In the genomic region with DNA sequence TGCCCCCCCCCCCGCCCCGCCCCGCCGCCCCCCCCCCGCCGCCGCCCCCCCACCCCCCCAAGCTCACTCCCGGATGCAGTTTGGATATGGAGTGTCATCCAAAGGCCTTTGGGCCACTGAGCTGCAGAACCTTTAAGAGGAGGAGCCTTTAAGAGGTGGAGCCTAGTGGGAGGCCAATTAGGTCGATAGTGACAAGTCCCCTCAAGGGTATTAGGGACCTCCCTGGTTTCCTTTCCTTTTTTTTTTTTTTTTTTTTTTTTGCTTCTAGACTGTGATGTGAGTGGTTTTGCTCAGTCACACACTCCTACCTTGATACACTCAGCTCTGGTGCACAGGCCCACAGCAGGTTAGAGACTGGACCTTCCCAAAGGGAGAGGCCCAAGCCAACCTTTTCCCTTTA, we compare ENCODE assay signal across 14 mouse cellular contexts.
DNase-seq lines count a peak whose midpoint lies in the region; ATAC-seq and TF ChIP-seq lines count a peak whose summit lies in the region.
"Had no signal": no experiment of that assay in that cellular context is flagged by ENCODE, and none has a peak within 500 bp of the region (broad histone marks: within the 10 kb centered on the region; RNA-seq: fewer than 3 reads in every experiment).

No protein-coding gene starts in this region.

- no peak for TF ChIP-seq RAD21 in CH12.LX (IDR thresholded peaks at IDR 0.05; ENCODE audit: low read depth, low read length)

- H3K4me2 ChIP-seq in hindbrain, postnatal 0 days (ENCODE audit: low read depth, low read length) = no peak overlapping the region
- H3K4me2 ChIP-seq in CH12.LX (ENCODE audit: insufficient read depth, low read depth, poor library complexity, severe bottlenecking) = no peak overlapping the region; the same call in 1 of the 2 replicates
- H3K4me2 ChIP-seq in forebrain, embryonic 12.5 days = peak overlapping the region; percentile 52
- H3K4me2 ChIP-seq in midbrain, embryonic 14.5 days (ENCODE audit: low read length) = no peak overlapping the region

- H3K4me1 ChIP-seq in hindbrain, postnatal 0 days (ENCODE audit: insufficient read depth, low read length) = peaks cover 4% of the 10 kb centered on the region; the same call in 1 of the 2 replicates
- H3K4me1 ChIP-seq in hindbrain, embryonic 10.5 days (replicated peaks) = peaks cover 33% of the 10 kb centered on the region
- peaks cover 0 to 7% of the 10 kb centered on the region in 2 experiments; a peak in 1 of 4 replicates for H3K4me1 ChIP-seq in CH12.LX (ENCODE audit: control insufficient read depth in 1 of 2, insufficient read depth in 2 of 2)
- H3K4me1 ChIP-seq in forebrain, embryonic 12.5 days = peaks cover 19% of the 10 kb centered on the region
- H3K4me1 ChIP-seq in midbrain, embryonic 14.5 days (ENCODE audit: control insufficient read depth, insufficient read depth, low read length) = peaks cover 10% of the 10 kb centered on the region; the same call in 1 of the 2 replicates

- no peaks in the 10 kb centered on the region for H3K27me3 ChIP-seq in hindbrain, postnatal 0 days (ENCODE audit: insufficient read depth, low read length)
- H3K27me3 ChIP-seq in hindbrain, embryonic 10.5 days (ENCODE audit: insufficient read depth, poor library complexity, severe bottlenecking) = peaks cover 68% of the 10 kb centered on the region
- no peaks in the 10 kb centered on the region for H3K27me3 ChIP-seq in CH12.LX (replicated peaks)
- peaks cover 54% of the 10 kb centered on the region for H3K27me3 ChIP-seq in forebrain, embryonic 12.5 days
- H3K27me3 ChIP-seq in midbrain, embryonic 14.5 days (ENCODE audit: control insufficient read depth, insufficient read depth, low read length) = no peaks in the 10 kb centered on the region

- 10% methylated on average over 4 of the region's 9 CpGs for WGBS in hindbrain, postnatal 0 days
- 0% methylated on average over 9 of the region's 9 CpGs for WGBS in hindbrain, embryonic 10.5 days
- WGBS in forebrain, embryonic 12.5 days = 0% methylated on average over 2 of the region's 9 CpGs
- WGBS in midbrain, embryonic 14.5 days = 1% methylated on average over 9 of the region's 9 CpGs

- ATAC-seq in hindbrain, postnatal 0 days = no peak
- peak; percentile 62; the same call in 1 of the 2 replicates for ATAC-seq in forebrain, embryonic 12.5 days (ENCODE audit: low FRiP score)
- no peak for ATAC-seq in midbrain, embryonic 14.5 days (ENCODE audit: low FRiP score, low TSS enrichment)
- ATAC-seq: liver, postnatal 0 days had no signal

- no peak for TF ChIP-seq CTCF in hindbrain, postnatal 0 days (IDR thresholded peaks at IDR 0.05; ENCODE audit: low read depth)
- no peak for TF ChIP-seq CTCF in CH12.LX (conservative IDR thresholded peaks at IDR 0.05 in 1 of 2, IDR thresholded peaks at IDR 0.05 in 1 of 2; ENCODE audit: low read depth in 2 of 2, low read length in 2 of 2)

- no peaks in the 10 kb centered on the region for H3K79me2 ChIP-seq in CH12.LX (replicated peaks; ENCODE audit: control insufficient read depth, extremely low read depth, insufficient read depth, poor library complexity, severe bottlenecking)

- no peak overlapping the region for H3K4me3 ChIP-seq in hindbrain, postnatal 0 days (ENCODE audit: low read length)
- H3K4me3 ChIP-seq in hindbrain, embryonic 10.5 days = no peak overlapping the region
- no peak overlapping the region for H3K4me3 ChIP-seq in CH12.LX (replicated peaks in 1 of 3; ENCODE audit: low read depth in 2 of 3, low read length in 2 of 3, poor library complexity in 1 of 3)
- no peak overlapping the region for H3K4me3 ChIP-seq in forebrain, embryonic 12.5 days (replicated peaks)
- H3K4me3 ChIP-seq in midbrain, embryonic 14.5 days (replicated peaks; ENCODE audit: low read depth, low read length) = no peak overlapping the region

- no peak overlapping the region for H3K9ac ChIP-seq in hindbrain, postnatal 0 days (replicated peaks; ENCODE audit: low read length)
- no peak overlapping the region for H3K9ac ChIP-seq in CH12.LX (ENCODE audit: insufficient read depth, low read depth)
- H3K9ac ChIP-seq in forebrain, embryonic 12.5 days = no peak overlapping the region
- H3K9ac ChIP-seq in midbrain, embryonic 14.5 days (replicated peaks; ENCODE audit: low read length) = no peak overlapping the region
- H3K9ac ChIP-seq: liver, postnatal 0 days had no signal

- no peaks in the 10 kb centered on the region for H3K36me3 ChIP-seq in hindbrain, postnatal 0 days (ENCODE audit: insufficient read depth, low read length)
- no peaks in the 10 kb centered on the region for H3K36me3 ChIP-seq in hindbrain, embryonic 10.5 days
- H3K36me3 ChIP-seq in CH12.LX (replicated peaks in 1 of 2; ENCODE audit: control insufficient read depth in 1 of 2, insufficient read depth in 1 of 2, low read length in 1 of 2) = no peaks in the 10 kb centered on the region
- H3K36me3 ChIP-seq in forebrain, embryonic 12.5 days (replicated peaks) = no peaks in the 10 kb centered on the region
- H3K36me3 ChIP-seq in midbrain, embryonic 14.5 days (ENCODE audit: control insufficient read depth, insufficient read depth, low read length) = no peaks in the 10 kb centered on the region
- H3K36me3 ChIP-seq: heart, embryonic 13.5 days had no signal

- 0 out of 2 replicates have a peak, but pooled peaks cover 2% of the 10 kb centered on the region for H3K9me3 ChIP-seq in hindbrain, postnatal 0 days (ENCODE audit: low read length)
- peaks cover 27% of the 10 kb centered on the region for H3K9me3 ChIP-seq in hindbrain, embryonic 10.5 days
- H3K9me3 ChIP-seq in CH12.LX (replicated peaks; ENCODE audit: low read length) = peaks cover 2% of the 10 kb centered on the region
- H3K9me3 ChIP-seq in forebrain, embryonic 12.5 days = peaks cover 24% of the 10 kb centered on the region
- H3K9me3 ChIP-seq in midbrain, embryonic 14.5 days (ENCODE audit: control insufficient read depth, low read length) = peaks cover 20% of the 10 kb centered on the region

- dilution Hi-C loops in CH12.LX (cut with MboI; ENCODE audit: extremely low pct_ligation_motif_present, extremely low pct_unique_long_range_greater_than_20kb, low sequenced_read_pairs) = no loop called here

- DNase-seq in hindbrain, postnatal 0 days (ENCODE audit: low spot score) = peak; percentile 22
- no peak for DNase-seq in hindbrain, embryonic 10.5 days (ENCODE audit: low spot score)
- peak; percentile 52 for DNase-seq in CH12.LX (ENCODE audit: extremely low read depth)
- peak; percentile 44 for DNase-seq in midbrain, embryonic 14.5 days
- no peak for DNase-seq in lung, postnatal 25 days (ENCODE audit: low spot score)
- DNase-seq in kidney, postnatal 10 days = no peak
- DNase-seq: cerebellum, postnatal 10 days; kidney, adult 18-20 months; left cerebral cortex, postnatal 4 days; liver, postnatal 0 days; thymus, postnatal 36 days had no signal

- H3K27ac ChIP-seq in hindbrain, postnatal 0 days = no peak overlapping the region
- H3K27ac ChIP-seq in hindbrain, embryonic 10.5 days = no peak overlapping the region
- no peak overlapping the region for H3K27ac ChIP-seq in CH12.LX (ENCODE audit: insufficient read depth, low read depth)
- H3K27ac ChIP-seq in forebrain, embryonic 12.5 days = no peak overlapping the region
- H3K27ac ChIP-seq in midbrain, embryonic 14.5 days (replicated peaks; ENCODE audit: low read depth, low read length) = no peak overlapping the region
- H3K27ac ChIP-seq: heart, embryonic 13.5 days; macrophage had no signal

- TF ChIP-seq EP300 in CH12.LX (IDR thresholded peaks at IDR 0.05; ENCODE audit: low read length) = no peak

- in situ Hi-C loops in CH12.LX (cut with MboI; ENCODE audit: low pct_ligation_motif_present, low pct_unique_long_range_greater_than_20kb, low sequenced_read_pairs) = no loop called here

- TF ChIP-seq POLR2A in CH12.LX (IDR thresholded peaks at IDR 0.05; ENCODE audit: low read depth, low read length) = no peak

TF ChIP-seq in CH12.LX, 34 proteins besides CTCF, POLR2A, EP300 and RAD21:
- TF ChIP-seq ZNF384 (IDR thresholded peaks at IDR 0.05; ENCODE audit: low read depth, low read length) (peak; percentile 86), MAZ (IDR thresholded peaks at IDR 0.05; ENCODE audit: low read depth, low read length) (no peak)

Comparison
In these comparisons a context has a peak if more than half of its experiments do, and no peak if none do; other contexts are left out.
1. DNase-seq: peak in hindbrain, postnatal 0 days (single experiment), CH12.LX (single experiment) and midbrain, embryonic 14.5 days (single experiment); none in hindbrain, embryonic 10.5 days (single experiment), lung, postnatal 25 days (single experiment) and kidney, postnatal 10 days (single experiment).